Mouse (Mus musculus): ENCODE measurements at regions not wholly inside any gene's neighbourhood (a gene's known extent, or its start where the extent isn't known, plus 50 kb on each side); places are given as distances from the start of the nearest gene placed in this dataset.
A peak's percentile ranks its signal among the peaks of the same experiment; 100 is the strongest.

DNA sequence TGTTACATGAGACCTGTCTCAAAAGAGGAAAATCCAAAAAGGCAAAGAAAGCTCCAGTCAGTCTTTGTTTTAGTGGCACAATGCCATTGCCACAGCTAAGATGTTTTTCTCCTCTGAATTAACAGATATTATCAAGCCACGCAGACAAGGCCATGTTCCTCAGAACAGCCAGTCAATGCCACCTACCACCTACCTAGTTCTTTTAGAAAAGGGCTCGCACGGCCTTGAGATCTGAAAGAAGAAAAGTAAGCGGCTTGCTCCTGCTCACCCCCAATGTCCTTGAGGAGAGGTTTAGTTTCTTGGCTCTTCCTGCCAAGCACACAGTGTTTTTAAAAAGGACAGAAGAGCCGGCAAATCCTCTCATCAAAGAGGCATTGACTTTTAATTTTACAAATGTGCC is 88.7 kb upstream of the Noct start:
- no peak for DNase-seq (ENCODE audit: low spot score in 2 of 2)

DNA sequence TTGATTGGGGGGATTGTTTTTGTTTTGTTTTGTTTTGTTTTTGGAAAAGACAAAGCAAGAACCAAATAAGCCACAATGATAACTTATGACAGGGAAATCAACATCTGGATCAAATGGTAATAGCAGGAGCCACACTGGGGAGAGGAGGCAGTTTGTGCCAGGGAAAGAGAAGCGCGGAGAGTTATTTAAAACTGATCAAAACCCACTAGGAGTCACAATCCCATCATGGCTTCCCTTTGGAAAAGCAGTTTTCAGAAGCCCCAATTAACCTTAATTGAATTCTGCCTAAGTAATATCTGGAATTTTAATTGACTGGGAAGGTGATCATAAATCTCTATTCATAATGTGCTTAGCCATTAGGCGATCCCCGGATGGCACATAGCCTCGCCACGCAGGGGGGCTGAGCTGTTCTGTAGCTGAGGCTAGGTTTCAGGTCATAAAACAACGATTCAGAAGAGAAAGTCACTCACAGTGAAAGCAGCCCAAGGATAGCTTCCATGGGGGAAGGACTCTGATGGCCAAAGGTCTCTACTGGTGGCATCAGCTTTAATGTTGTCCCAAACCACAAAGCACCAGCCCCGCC is 86.4 kb upstream of the Noct start:
- no peak for DNase-seq (ENCODE audit: low spot score in 2 of 2)

DNA sequence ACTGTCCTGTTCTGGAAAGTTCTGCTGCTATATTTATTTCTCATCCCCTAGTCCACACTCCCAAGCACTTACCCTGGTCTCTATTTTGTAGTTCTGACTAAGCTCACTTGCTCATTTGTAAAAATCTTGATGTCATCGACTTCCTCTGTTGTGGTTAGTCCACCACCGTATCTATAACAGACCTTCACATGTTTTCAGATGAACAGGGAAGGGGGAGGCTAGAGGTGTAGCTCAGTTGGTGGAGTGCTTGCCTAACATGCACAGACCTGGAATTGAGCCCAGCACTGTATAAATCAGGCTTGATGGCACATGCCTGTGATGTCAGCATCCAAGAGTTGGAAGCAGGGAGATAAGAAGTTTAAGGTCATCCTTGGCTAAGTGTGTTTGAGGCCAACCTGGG is 78.3 kb upstream of the Noct start:
- no peak for DNase-seq (ENCODE audit: low spot score in 2 of 2)

DNA sequence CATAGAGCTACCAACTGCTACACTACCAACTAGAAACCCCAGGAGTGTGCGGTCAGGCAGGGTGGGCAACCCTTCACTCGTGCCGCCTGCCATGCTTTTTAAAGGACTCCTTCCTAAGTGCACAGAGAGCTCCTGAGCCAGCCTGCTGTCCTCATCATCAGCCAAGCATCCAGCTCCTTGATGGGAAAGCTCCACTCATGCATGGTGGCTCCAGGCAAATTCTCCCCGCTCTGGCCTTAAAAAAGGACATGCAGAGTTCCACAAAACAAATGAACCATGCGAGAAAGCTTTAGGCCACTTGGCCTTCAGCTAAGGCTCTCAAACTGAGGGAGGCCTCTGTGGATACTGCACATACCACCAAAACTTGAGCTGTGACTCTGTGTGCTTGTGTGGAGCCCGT is 74.2 kb upstream of the Noct start:
- no peak for DNase-seq (ENCODE audit: low spot score in 2 of 2)

DNA sequence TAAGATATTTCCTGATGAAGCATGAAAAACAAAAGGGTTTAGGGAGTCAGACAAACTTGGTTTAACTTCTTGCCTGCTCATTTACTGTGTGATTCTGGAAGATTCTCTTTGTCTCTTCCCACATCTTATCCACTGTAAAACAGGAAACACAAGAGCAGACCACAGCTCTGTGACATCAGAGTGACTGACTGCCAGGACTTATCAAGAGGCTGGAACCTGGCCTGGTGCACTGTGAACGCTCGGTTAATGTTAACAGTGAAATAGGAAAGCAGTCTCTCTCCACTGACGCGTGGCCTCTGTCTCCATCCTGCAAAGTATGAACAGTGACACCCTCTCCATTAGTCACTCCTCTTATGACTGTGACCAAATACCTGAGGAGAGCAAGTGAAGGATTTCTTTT is 73.1 kb upstream of the Noct start:
- DNase-seq (ENCODE audit: low spot score in 2 of 2) = no peak

DNA sequence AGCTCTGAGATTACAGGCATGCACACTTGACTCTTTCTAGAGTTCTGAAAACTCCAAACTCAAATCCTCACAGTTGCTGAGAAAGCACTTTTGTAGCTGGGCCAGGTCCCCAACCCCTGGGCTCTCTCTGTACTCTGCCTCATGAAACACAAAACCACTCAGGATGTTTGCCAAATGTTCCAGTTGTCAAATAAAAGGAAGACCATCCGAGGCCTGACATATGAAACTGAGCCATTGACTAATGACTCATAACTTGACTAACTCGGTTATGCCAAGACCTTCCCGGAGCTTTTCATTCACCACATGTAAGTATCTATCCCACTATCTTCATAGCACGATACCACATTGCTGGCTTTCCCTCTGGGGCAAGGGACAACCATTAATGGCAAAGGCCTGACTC is 68.6 kb upstream of the Noct start:
- no peak for DNase-seq (ENCODE audit: low spot score in 2 of 2)

DNA sequence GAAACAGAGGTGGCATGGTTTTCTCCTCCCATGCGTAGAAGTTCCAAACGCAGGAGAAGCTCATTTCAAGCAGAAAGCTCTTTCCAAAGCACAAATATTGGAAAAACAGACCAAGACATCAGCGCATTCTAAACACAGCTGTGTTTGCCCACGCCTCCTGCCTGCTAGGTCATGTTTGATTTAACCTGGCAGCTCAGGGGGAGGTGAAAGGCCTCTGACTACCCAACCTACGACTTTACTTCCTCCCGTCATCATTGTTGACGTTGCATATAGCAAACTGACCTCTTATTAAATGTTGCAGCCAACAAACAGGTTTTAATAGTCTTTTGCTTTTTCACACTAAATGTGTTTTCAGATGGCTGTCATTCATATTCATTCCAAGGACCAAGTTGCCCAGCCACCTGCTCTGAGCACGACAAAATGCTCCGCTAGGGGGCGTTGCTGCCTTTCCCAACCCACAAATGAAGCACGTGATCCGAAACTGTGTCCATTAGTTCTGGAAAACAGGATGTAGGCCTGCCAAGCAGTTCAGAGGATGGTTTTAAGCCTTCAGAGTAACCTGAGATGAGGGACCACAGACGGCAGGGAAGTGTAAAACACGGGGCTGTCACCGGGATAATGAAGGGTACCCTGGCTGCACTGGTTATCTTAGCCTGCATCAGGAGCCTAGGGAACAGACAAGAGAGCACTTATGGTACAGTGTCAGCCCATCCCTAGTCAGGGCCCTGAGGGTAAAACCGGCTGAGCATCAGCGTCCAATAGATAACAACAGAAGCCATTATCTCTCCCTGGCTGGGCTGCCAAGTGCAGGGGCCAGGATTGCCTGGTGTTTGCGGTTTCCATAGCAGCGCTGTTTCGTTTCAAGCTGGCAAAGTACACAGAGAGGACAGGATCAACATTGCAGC is 67.6 kb upstream of the Noct start:
- peak; percentile 22 to 38 for DNase-seq (ENCODE audit: low spot score in 2 of 2)

DNA sequence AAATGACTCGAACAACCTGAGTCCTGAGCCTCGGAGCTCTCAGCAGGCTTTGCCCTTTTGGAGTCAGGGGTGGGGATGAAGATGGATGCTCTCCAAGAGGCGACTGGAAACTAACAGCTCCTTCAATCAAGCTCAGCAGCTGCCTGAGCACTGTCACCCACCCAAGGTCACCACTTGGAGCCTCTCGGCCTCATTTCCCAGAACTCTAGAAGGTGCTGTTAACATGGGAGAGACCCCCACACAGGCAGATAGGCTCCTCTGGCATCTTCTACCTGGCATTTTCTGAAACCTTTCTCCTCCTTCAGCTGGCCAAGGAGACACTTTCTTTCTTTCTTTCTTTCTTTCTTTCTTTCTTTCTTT is 67.0 kb upstream of the Noct start:
- no peak for DNase-seq (ENCODE audit: low spot score in 2 of 2)

DNA sequence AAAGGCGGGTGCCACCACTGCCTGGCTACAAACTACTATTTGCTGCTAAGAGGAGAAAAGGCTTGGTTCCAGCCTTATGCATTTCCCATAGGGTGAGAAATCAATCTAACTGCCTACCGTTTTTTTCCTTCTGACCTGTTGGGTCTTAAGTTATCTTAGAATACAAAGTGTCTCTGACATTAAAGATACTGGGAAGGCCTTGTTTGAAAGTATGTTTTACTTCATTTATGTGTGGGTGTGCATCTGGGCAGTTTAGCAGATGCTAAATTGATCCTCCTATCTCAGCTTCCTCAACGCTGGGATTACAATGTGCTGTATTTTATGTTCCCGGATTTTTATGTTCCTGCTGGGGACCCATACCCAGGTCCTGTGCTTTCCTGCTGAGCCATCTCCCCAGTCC is 65.8 kb upstream of the Noct start:
- DNase-seq (ENCODE audit: low spot score in 2 of 2) = no peak

DNA sequence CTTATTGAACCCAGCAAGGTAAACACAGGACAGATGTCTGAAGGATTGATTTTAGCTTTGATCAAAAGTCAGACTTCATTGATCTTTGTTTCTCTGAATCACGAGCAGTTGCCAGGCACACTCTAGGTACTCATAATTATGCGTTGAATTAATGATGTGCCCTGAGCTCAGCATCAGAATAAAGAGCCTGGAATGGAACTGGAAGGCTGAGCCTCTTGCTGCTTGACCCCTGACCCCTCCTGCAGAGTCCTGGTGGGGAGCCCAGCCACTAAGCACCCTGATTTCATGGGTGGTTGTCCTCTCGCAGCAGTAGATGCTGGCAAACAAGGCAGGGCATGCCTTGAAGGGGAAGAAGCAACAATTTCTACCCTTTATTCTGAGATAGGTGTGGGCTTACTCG is 64.9 kb upstream of the Noct start:
- no peak for DNase-seq (ENCODE audit: low spot score in 2 of 2)

DNA sequence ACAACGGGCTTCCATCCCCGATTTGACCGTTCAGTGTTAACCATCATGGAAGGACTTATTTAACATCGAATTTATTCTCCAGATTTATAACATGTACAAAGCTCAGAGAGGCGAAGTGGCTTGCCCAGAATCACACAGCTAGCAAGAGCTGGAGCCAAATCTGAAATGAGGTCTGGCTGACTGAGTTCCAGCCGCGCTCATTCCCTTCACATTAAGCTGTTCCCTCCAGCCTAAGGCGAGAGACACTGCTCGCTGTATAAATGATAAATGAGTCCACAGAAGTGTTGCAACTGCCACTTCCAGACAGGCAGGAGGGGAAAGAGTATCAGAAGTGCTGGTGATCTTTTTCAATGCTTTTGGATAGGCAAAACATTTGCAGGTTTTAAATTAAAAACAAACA is 64.4 kb upstream of the Noct start:
- no peak for DNase-seq (ENCODE audit: low spot score in 2 of 2)

DNA sequence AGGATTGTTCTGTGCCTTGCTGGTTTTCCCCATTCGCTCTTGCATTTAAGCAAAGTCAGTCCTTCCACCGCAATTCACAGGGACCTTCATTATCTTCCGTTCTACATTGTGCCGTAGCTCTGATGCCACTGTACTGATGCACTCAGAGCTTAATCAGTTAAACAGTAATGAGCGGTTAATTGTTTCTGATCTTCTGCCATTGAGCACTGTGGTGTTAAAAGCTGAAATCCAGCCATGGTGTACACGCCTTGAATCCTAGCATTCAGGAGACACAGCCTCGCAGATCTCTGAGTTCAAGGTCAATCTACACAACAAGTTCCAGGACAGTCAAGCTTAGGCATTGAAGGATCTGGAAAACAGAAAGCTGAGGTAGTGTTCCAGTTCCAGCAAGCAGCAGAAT is 63.6 kb upstream of the Noct start:
- DNase-seq (ENCODE audit: low spot score in 2 of 2) = no peak

DNA sequence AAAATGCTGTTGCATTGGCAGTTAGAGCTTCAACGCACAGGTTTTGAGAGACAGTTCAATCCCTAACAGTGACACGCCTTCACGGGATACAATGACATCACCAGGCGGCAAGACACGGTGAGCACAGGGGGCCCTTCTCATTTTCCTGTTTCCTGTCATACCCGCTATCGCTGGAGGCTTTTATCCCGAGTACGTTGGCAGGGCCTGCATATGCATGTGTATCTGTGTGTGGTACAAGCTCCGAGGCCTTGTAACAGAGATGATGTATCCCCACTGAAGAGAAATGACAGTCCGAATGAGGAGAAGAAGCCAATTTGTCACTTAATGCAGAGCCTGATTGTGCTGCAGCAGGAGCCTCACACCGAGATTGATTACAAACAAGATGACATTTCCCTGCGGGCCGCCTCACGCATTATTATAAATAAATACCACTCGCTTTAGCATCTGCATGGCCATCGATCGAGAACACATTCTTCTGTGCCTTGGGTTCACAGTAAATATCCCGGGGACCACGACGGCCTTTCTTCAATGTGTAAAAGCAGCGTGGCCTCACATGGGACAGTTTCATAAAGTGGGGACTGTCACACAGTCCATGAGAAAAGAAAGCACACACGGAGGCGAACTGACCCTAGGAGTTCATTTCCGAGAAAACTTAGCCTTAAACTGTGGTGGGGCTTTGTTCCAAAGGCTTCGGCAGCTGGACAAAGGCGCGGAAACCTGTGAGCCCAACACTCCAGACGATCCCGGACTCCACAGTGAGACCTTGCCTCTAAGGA is 54.9 kb upstream of the Noct start:
- no peak for DNase-seq (ENCODE audit: low spot score in 2 of 2)

DNA sequence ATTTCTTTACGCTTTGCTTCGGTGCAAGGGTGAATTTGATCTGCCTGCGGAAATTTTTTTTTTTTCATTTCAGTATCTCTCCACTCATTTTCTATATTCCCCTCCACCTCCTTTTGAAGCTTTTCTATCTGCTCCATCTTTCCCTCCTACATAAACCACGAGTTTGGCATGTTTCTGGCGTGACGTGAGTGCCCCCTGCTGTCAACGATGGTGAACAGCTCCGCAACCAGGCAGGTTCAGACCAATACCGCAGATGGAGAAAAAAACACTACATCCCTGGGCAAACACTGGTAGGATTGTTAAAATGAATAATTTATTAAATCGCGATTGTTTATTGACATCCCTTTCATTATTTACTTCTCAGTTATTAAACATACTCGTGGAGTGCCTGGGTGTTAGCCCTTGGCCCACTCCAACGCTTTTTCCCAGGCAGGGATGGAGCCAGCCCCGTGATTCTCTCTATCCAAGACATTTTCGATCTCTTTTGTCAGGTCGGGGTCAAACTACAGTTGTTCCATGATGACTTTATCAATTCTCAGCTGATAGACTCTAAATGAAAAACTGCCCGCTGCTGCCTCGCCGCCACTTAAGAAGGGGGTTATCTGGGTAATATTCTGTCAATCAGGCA is 53.9 kb upstream of the Noct start:
- DNase-seq (ENCODE audit: low spot score in 2 of 2) = peak; percentile 65 to 86

All from frontal cortex, postnatal 10 days (tissue).